Mouse (Mus musculus) ES-Bruce4 (cell line): ENCODE results near the gene Prkd3. TPM values are rescaled to one million over a fixed set of nuclear protein-coding genes. Genes with fewer than 3 reads are reported as not detected.

ENCODE experiments used
- H3K27ac ChIP-seq: 2 replicates; pipeline ENCODE4 v1.5.1; 2012; ENCODE audit warnings: low read length, inconsistent platforms; ENCODE audit not compliant: insufficient read depth
- H3K27me3 ChIP-seq: 2 replicates; pipeline ENCODE4 v1.6.1; 2012; ENCODE audit warnings: mild to moderate bottlenecking, low read length, inconsistent platforms; ENCODE audit not compliant: control insufficient read depth, poor library complexity, insufficient read depth, severe bottlenecking
- H3K36me3 ChIP-seq: 2 replicates; pipeline ENCODE4 v1.6.1; 2012; ENCODE audit warnings: inconsistent platforms, mild to moderate bottlenecking, low read length, moderate library complexity; ENCODE audit not compliant: control insufficient read depth, poor library complexity, insufficient read depth, severe bottlenecking
- H3K4me1 ChIP-seq: one replicate; pipeline ENCODE4 v1.8.1; 2011; ENCODE audit warnings: low read length; ENCODE audit not compliant: control insufficient read depth, insufficient read depth
- H3K4me3 ChIP-seq: 2 replicates; pipeline ENCODE4 v1.5.1; 2011; ENCODE audit warnings: low read depth, mild to moderate bottlenecking, low read length
- H3K9ac ChIP-seq: 2 replicates; pipeline ENCODE4 v1.6.1; 2012; ENCODE audit warnings: low read depth, mild to moderate bottlenecking, inconsistent platforms; ENCODE audit not compliant: poor library complexity, severe bottlenecking
- H3K9me3 ChIP-seq: replicated peaks from 2 replicates; pipeline ENCODE4 v1.6.1; 2012; ENCODE audit warnings: mild to moderate bottlenecking, low read length, inconsistent platforms; ENCODE audit not compliant: control insufficient read depth, poor library complexity, insufficient read depth, severe bottlenecking
- CTCF ChIP-seq: IDR thresholded peaks from one replicate; pipeline ENCODE4 v1.8.1; 2011; ENCODE audit warnings: low read depth, low read length
- EP300 ChIP-seq: IDR thresholded peaks from 2 replicates; pipeline ENCODE4 v1.6.1; 2011; ENCODE audit warnings: low read depth, low read length; ENCODE audit not compliant: insufficient read depth
- POLR2A ChIP-seq: IDR thresholded peaks from one replicate; pipeline ENCODE4 v1.8.1; 2011; ENCODE audit warnings: low read length; ENCODE audit not compliant: insufficient read depth
- polyA plus RNA-seq: library from polyadenylated mRNA; stranded (reverse); fragments of >200 nt; gene quantifications from 2 replicates; pipeline ENCODE4 v1.2.4, GENCODE M21; 2011; ENCODE audit warnings: low read depth; ENCODE audit not compliant: missing spikeins, insufficient read depth, insufficient read length

Prkd3 gene
- polyA plus RNA-seq, 1 experiment: 37.5 TPM

- TF ChIP-seq POLR2A: no peak
- TF ChIP-seq CTCF: no peak
- no peak for TF ChIP-seq EP300
- Histone ChIP-seq H3K9me3 (no peaks in the 10 kb centered on the region), H3K4me3 (no peak overlapping the region), H3K9ac (no peak overlapping the region), H3K27me3 (peaks cover 7% of the 10 kb centered on the region), H3K36me3 (no peaks in the 10 kb centered on the region), H3K4me1 (no peaks in the 10 kb centered on the region), H3K27ac (no peak overlapping the region)
These were observed 2.2 kb downstream of the Prkd3 start for GRCm38 (mm10) chr17:79018422-79018821.

- no peaks in the 10 kb centered on the region; the same call in 1 of the 2 replicates for H3K27me3 ChIP-seq
- no peaks in the 10 kb centered on the region for H3K4me1 ChIP-seq
- H3K9me3 ChIP-seq: no peaks in the 10 kb centered on the region
- TF ChIP-seq CTCF: no peak
- no peak for TF ChIP-seq EP300
- no peak for TF ChIP-seq POLR2A
- H3K4me3 ChIP-seq: no peak overlapping the region
- H3K36me3 ChIP-seq: peaks cover 13% of the 10 kb centered on the region
- no peak overlapping the region for H3K27ac ChIP-seq
- no peak overlapping the region for H3K9ac ChIP-seq
These were observed 4.8 kb downstream of the Prkd3 start for GRCm38 (mm10) chr17:79015831-79016230.

- Histone ChIP-seq H3K36me3 (peaks cover 13% of the 10 kb centered on the region), H3K9ac (no peak overlapping the region)
- TF ChIP-seq POLR2A: no peak
- no peak for TF ChIP-seq CTCF
- no peak for TF ChIP-seq EP300
These were observed 5.5 kb downstream of the Prkd3 start for GRCm38 (mm10) chr17:79014911-79015685.

GRCm38 (mm10) chr17:79013625-79014024 lies 7.0 kb downstream of the Prkd3 start:
- TF ChIP-seq CTCF (no peak), EP300 (no peak), POLR2A (no peak)
- no peak overlapping the region for H3K27ac ChIP-seq
- no peak overlapping the region for H3K9ac ChIP-seq
- no peaks in the 10 kb centered on the region for H3K4me1 ChIP-seq
- H3K4me3 ChIP-seq: no peak overlapping the region
- no peaks in the 10 kb centered on the region for H3K9me3 ChIP-seq
- peaks cover 13% of the 10 kb centered on the region for H3K36me3 ChIP-seq
- no peaks in the 10 kb centered on the region for H3K27me3 ChIP-seq

More at GRCm38 (mm10) chr17:79014911-79015685, 5.5 kb downstream of the Prkd3 start:
- no peaks in the 10 kb centered on the region for H3K9me3 ChIP-seq
- no peak overlapping the region for H3K27ac ChIP-seq
- no peak overlapping the region for H3K4me3 ChIP-seq
- no peaks in the 10 kb centered on the region for H3K4me1 ChIP-seq
- H3K27me3 ChIP-seq: no peaks in the 10 kb centered on the region; the same call in 1 of the 2 replicates

- no peak overlapping the region for H3K9ac ChIP-seq
These were observed 20.8 kb downstream of the Prkd3 start for GRCm38 (mm10) chr17:78999745-79000270.

GRCm38 (mm10) chr17:78999189-78999588 lies 21.4 kb downstream of the Prkd3 start:
- Histone ChIP-seq H3K27me3 (no peaks in the 10 kb centered on the region), H3K36me3 (no peaks in the 10 kb centered on the region), H3K9me3 (no peaks in the 10 kb centered on the region), H3K9ac (no peak overlapping the region), H3K4me1 (peaks cover 1% of the 10 kb centered on the region), H3K4me3 (no peak overlapping the region), H3K27ac (no peak overlapping the region)
- TF ChIP-seq EP300: no peak
- no peak for TF ChIP-seq CTCF
- no peak for TF ChIP-seq POLR2A

More at GRCm38 (mm10) chr17:78999745-79000270, 20.8 kb downstream of the Prkd3 start:
- H3K27ac ChIP-seq: no peak overlapping the region
- TF ChIP-seq EP300 (no peak), CTCF (no peak), POLR2A (no peak)
- no peaks in the 10 kb centered on the region for H3K36me3 ChIP-seq
- H3K27me3 ChIP-seq: no peaks in the 10 kb centered on the region
- H3K9me3 ChIP-seq: no peaks in the 10 kb centered on the region
- no peak overlapping the region for H3K4me3 ChIP-seq
- peaks cover 1% of the 10 kb centered on the region for H3K4me1 ChIP-seq
